Mouse (Mus musculus) urinary bladder, adult 18-20 months (tissue): Measurements from ENCODE around the gene Trim12c.
"Not testable (repeated sequence)": the region's sequence is repeated elsewhere in the genome, so short reads cannot be mapped to it uniquely, and the experiment has no call there.

ENCODE experiments used
- DNase-seq, 2 experiments: peaks; one replicate each; pipeline ENCODE4 v3.0.0; 2022; ENCODE audit warnings: low spot score in 2 of 2, mixed read lengths in 2 of 2

Trim12c gene

DNA sequence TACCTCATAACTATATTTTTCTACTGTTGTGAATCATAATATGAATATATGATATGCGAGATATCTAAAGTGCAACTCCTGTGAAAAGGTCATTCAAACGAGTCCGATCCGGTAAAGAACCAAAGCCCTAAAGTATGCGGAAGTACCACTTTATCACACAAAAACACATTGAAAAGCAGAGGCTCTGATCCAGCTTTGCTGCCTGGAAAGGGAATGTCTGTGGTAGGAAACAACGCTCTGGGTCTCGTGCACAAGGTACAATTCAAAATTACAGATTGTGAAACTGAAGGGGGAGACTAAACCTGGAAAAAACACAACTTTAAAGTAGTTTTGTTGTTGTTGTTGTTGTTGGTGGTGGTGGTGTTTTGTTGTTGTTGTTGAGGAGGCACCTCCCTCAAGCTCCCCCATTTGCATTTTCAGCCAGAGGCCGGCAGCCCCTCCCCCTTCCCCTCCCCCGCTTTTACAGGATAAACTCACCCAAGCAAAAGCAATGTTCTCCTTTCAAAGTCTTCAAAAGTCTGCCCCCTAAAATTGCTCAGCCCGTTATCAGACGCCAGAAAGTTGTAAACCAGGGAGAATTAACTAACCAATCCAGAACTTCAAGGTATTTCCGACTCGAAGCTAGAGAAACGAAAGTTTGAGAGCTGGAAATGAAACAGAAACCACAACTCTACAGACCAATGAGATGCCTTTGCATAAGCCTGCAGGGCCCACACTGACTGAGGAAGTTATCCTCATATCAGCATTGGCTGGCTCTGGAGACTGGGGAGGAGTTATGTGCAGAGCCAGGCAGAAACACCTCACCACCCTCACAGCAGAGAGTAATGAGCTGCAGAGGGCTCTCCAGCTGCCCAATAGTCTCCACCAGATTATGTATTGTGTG lies at the start of gene Trim12c:
Gene Trim12c (minus strand): TSS at position 646 of the 883 bp plus-strand sequence.
- peak; percentile 17 to 68 for DNase-seq

DNA sequence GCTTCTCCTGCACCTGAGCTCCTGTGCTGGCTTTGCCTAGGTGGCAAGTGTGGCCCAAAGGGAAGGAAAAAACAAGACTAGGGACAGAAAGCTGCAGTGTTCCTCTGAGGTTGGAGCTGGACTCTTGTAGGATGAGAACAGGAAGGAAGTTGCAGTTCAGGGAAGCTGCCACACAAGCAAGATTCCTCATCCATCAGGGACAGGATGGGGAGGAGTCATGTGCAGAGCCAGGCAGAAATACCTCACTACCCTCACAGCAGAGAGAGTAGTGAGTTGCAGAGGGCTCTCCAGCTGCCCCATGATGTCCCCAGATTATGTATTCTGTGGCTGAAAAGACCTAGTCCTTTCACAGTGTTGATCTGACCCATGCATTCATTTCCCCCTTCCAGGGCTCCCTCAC lies 48.0 kb upstream of the Trim12c start:
- DNase-seq = no peak

DNA sequence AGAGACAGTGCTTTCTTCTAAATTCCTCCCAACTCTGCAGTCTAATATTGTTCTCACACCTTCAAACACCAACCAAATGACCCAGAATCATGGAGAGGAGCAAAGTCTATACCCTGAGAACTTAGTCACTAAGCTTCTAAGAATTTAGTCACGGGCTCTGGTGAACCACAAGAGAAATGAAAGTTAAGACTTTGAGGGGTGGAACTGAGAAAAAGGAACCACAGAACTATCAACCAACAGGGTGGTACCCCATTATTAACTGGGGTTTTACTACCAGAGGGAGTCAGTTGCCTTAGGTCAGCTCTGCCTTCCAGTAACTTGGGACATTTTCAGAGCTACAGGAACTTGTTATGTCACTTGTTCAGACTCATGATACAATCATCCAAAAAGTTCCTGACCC lies 47.5 kb upstream of the Trim12c start, which contains the start of gene Trim30c:
Gene Trim30c (minus strand): TSS at position 140 of the 400 bp plus-strand sequence.
- DNase-seq = no peak

DNA sequence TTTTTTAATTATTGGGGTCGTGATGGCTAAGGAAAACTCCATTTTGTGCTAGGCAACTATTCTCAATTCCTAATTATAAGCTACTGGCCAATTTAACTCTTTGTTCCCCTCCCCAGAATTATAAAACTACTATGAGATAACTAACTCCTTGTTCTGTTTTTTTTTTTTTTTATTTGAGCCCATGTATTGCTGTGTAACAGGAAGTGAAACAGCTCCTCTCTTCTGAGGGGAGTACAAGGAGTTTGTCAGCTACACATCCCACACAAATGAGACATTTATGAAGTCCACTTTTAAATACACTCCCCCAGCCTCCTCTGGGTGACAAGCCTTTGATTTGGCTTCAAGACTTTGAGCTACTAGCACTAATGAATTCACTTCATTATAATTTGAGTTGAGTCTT lies 45.3 kb upstream of the Trim12c start:
- no peak for DNase-seq

DNA sequence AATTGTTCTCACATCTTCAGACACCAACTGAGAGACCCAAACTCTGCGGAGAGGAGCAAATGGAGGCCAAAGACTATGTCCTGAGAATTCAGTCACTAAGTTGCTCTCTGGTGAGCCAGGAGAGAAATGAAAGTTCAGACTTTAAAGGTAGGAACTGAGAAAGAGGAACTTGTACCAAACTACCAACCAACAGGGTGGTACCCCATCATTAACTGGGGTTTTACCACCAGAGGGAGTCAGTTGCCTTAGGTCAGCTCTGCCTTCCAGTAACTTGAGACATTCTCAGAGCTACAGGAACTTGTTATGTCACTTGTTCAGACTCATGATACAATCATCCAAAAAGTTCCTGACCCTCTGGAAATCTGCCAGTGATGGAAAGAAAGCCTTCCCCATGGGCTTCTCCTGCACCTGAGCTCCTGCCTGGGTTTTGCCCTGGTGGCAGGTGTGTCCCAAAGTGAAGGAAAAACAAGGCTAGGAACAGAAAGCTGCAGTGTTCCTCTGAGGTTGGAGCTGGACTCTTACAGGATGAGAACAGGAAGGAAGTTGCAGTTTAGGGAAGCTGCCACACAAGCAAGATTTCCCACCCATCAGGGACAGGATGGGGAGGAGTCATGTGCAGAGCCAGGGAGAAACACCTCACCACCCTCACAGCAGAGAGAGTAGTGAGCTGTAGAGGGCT lies 16.7 kb upstream of the Trim12c start, which contains the start of gene Trim30b:
Gene Trim30b (minus strand): TSS at position 149 of the 679 bp plus-strand sequence.
- DNase-seq = peak in 1 of 2 experiments; percentile 3

DNA sequence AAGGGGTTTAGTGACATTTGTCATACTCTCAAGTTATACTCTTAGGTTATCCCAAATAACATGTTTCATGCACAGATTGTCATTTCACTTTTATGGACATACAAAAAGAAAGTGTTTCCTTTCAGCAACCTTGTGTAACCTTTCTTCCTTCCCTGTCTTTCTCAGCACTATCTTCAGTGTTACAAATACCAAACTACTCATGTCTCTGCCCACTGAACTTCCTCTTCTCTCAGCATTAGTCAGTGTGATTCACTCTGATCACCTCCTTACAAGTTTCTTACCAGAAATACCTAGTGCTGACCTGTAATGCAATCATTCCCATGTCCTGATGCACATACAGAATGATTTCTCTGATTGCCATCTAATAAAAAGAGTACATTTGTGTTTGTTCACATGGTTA lies 13.2 kb upstream of the Trim12c start:
- no peak for DNase-seq

DNA sequence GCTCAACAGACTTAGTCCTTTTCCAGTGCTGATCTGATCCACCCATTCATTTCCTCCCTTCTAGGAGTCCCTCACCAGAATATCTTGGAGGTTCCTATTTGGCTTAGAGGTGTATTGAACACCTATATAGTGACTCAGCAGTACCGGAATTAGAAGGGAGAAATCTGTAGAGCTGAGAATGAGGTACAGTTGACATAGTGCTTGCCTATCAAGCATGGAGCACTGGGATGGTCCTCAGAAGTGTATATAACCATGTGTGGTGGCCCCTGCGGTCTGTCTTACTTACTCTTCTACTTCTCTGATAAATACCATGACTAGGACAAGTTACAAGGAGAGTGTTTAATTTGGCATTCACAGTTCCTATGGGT lies 422 bp upstream of the Trim12c start:
- DNase-seq = no peak

DNA sequence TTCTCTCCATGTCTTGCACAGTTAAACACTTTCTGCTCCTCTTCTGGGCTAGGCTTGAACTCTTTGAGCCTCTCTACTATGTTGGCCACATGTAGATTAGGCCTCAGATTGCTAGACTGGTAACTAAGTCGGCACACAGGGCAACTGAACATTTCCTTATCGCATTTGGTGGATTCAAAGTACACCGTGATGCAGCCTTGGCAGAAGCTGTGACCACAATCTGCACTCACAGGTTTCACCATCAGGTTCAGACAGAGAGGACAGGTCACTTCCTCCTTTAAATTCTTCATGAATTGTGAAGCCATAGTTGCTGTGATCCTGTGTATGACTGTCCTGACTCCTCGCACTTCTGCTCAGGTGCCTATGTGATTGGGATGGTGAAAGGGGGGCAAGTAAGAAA lies 5.1 kb downstream of the Trim12c start:
- DNase-seq = not testable (repeated sequence)

DNA sequence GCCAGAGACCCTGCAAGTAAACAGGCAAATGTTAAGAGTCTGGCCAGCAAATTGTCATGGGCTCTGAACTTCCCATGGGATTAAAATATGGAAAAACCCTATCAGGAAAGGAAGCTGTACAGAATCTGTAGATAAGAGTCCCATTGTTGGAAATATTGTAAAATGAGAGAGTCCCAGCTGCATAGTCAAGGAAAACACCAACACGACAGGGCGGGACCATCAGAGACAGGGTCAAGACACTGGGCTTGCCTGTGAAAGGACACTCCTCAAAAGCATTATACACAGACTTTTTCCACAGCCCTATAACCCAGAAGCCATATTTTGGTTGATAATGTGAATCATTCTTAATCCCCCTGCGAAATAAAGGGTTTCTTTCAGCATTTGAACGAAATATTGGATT lies 12.4 kb downstream of the Trim12c start:
- not testable (repeated sequence) for DNase-seq

DNA sequence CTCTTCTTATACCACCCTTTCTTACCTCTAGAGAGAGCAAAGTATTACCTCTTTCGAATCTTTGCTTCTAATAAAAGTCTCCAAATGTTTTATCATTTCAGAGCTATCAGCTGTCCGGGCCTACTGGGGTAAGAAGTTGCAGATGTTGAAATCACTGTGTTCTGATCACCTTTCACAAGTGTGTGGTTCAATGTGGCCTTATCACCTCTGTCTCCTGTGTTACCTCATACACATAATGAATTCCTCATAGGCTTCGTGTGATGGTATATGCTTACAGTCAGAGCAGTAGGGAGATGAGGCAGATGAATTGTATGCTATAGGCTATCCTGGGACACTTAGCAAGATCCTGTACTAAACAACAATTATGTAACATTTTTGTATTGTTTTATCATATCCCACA lies 17.6 kb downstream of the Trim12c start:
- DNase-seq = not testable (repeated sequence)

DNA sequence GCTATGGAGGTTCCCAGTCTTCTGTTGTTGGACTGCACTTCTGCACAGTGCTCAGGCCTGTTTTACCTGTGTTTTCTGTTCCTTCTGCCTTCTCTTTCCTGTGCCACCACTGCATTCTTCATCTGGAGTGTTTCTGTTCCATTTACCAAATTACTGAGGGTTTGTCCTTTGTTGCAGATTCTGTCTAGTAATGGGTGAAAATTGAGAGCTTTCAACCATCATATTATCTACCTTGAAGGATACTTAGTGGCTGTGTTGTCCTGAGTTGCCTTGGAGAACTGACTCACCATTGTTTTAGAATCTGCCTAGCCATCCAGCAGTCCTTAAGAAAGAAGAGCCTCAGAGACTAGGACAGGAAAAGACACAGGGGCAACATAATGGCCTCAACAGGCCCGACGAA lies 24.0 kb downstream of the Trim12c start, which contains the start of gene Trim34b:
Gene Trim34b (plus strand): TSS at position 301 of the 400 bp plus-strand sequence.
- not testable (repeated sequence) for DNase-seq

DNA sequence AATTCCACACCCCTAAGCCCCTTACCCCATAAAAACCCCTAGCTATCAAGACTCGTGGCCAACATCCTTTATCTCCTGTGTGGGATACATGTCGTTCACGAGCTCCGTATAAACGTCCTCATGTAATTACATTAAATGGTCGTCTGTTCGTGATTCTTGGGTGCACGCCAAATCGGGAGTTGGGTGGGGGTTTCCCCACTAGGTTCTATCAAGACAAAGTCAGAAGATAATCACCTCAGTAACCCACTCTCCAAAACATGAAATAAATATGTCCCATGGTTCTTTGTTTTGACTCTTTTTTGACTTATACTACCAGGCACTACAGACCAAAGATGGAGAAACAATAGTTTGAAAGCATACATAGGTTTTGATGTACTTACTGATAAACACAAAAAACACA lies 31.1 kb downstream of the Trim12c start:
- DNase-seq = no peak

DNA sequence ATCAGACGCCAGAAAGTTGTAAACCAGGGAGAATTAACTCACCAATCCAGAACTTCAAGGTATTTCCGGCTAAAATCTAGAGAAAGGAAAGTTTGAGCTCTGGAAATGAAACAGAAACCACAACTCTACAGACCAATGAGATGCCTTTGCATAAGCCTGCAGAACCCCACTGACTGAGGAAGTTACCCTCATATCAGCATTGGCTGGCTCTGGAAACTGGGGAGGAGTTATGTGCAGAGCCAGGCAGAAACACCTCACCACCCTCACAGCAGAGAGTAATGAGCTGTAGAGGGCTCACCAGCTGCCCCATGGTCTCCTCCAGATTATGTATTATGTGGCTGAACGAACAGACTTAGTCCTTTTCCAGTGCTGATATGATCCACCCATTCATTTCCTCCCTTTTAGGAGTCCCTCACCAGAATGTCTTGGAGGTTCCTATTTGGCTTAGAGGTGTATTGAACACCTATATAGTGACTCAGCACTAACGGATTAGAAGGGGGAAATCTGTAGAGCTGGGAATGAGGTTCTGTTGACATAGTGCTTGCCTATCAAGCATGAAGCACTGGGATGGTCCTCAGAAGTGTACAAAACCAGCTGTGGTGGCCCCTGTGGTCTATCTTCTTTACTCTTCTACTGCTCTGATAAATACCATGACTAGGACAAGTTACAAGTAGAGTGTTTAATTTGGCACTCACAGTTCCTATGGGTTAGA lies 37.6 kb downstream of the Trim12c start, which contains the start of gene Trim12a:
Gene Trim12a (minus strand): TSS at position 98 of the 712 bp plus-strand sequence.
- not testable (repeated sequence) for DNase-seq

DNA sequence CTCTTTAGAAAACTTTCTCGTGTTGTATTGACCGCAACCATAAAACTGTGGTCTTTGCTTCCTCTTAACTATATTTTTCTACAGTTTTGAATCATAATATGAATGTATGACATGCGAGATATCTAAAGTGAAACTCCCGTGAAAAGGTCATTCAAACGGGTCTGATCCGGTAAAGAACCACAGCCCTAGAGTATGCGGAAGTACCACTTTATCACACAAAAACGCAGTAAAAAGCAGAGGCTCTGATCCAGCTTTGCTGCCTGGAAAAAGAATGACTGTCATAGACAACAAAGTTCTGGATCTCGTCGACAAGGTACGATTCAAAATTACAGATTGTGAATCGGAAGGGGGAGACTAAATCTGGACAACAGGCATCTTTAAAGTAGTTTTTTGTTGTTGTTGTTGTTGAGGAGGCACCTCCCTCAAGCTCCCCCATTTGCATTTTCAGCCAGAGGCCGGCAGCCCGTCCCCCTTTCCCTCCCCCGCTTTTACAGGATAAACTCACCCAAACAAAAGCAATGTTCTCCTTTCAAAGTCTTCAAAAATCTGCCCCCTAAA lies 38.3 kb downstream of the Trim12c start:
- DNase-seq = no peak

DNA sequence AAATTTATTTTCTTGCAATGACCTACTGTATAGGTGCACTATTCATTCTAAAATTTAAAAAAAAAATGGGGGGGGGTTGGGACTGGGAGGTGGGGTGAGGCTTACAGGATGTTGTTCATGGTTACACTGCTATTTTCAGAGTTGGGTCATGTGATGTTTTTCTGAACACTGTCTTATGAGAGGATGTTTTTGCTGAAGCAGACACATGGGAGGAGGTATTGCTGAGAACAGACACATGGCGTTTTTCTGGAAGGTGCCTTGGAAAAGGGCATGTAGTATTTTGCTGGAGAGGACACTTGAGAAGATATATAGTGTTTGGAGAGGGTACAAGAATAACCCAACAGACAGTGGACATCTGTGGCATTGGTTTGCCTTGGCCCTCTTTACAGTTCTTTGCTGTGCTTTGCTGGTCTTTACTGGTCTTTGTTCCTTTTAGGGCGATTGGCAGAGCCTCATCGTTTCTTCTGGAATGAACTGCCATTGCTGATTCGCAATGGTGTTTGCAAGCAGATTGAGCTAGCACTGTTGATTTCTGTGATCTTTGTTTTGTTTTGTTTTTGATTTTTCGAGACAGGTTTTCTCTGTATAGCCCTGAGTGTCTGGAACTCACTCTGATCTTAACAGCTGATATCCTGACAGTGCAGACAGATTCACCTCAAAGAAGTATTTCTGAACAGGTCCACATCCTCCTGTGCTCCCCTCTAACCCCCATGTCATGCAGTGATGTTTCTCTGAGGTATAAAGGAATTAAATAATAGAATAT lies 61.3 kb downstream of the Trim12c start:
- DNase-seq = no peak

DNA sequence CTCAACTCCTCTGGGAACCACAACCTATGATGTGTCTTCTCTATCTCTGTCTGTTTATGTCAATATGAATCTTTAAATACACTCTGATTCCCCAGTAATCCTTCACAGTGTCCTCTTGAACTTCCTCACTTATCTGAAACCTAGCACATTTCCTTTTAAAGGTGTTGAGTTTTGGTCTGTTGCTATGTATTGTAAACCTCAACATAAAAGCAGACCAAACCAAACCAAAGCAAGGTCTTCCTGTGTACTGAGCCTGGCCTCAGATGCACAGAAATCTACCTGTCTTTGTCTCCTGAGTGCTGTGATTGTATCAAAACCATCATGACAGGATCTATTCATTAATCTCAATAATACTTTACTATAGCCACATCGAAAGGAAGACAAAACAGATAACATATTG lies 62.5 kb downstream of the Trim12c start:
- no peak for DNase-seq
